Mouse (Mus musculus) splenic B cell, adult 2 months (primary cell): ENCODE measurements at regions not wholly inside any gene's neighbourhood (a gene's known extent, or its start where the extent isn't known, plus 50 kb on each side); places are given as distances from the start of the nearest gene placed in this dataset.
A peak's percentile ranks its signal among the peaks of the same experiment; 100 is the strongest.
"Not testable (repeated sequence)": the region's sequence is repeated elsewhere in the genome, so short reads cannot be mapped to it uniquely, and the experiment has no call there.

ENCODE experiments used
- DNase-seq: peaks from one replicate; pipeline ENCODE4 v3.0.0-alpha.2; 2011; ENCODE audit warnings: low read depth, low spot score
- H3K27me3 ChIP-seq: 2 replicates; pipeline ENCODE4 v1.6.1; 2012; ENCODE audit warnings: mild to moderate bottlenecking, low read length, moderate library complexity, mixed read lengths; ENCODE audit not compliant: control insufficient read depth, poor library complexity, insufficient read depth, severe bottlenecking
- H3K36me3 ChIP-seq: 2 replicates; pipeline ENCODE4 v1.6.1; 2012; ENCODE audit warnings: mild to moderate bottlenecking, low read length, moderate library complexity, mixed read lengths; ENCODE audit not compliant: control insufficient read depth, poor library complexity, insufficient read depth, severe bottlenecking

DNA sequence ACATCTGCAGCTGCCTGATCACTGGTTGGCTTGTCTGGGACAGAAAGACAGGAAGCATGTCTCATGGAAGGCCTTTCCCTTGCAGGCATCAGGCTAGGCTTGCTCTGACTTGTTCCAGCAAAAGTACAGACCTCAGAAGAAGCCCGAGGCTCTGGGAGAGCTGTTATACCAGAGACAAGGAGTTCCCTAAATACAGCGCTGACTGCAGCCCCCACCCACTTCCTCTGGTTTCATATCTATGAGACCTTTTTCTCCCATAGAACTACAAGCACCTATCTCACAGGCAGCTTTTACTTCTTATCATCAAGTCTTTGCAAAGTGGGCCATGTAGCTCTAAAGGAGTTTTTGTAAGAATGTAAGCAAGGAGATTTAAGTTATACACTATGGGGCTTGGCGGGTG lies 312.2 kb upstream of the Vmn1r3 start:
- not testable (repeated sequence) for DNase-seq, H3K36me3 ChIP-seq, H3K27me3 ChIP-seq

DNA sequence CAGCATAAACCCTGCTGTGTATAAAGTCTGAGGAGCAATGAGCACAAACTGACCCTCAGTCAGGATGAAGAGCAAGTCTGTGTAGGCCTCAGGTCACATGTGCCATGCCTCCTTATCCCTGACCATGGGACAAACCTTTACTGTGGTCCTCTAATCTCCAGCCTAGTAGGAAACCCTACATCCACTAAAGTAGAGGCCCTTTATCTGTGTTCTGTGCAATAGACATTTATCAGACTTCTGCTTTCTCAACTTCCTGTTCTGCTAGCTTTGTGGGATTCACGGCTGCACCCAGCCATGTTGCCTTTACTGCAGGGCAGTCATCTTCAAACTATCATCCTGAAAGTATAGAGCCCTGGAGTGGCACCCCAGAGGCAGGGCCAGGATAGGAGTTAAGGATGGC lies 310.8 kb upstream of the Vmn1r3 start:
- H3K36me3 ChIP-seq, DNase-seq, H3K27me3 ChIP-seq: not testable (repeated sequence)

DNA sequence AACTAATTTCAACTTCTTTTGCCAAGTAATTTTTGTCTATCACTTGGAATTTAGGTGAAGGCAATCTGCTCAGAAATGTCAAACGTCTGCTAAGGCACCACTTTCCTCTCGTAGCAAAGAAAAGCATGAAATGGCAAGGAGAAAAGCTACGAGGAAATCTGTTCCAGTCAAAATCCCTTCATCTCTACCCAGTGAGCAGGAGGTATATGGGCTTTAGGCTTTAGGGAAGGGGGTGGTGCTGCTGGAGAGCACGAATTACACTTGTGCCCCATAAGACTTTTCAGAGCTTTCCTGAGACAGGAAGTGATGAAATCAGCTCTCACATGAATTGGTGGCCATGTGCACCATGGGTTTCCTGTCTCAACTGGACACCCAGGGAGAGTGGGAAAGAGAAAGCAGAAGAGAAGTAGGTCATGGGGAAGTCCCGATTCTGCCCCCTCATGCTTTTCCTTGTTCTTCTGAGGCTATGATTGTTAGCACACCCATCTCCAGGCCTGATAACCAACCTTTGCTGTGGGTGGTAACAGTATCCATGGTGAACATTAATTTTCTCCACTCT lies 309.0 kb upstream of the Vmn1r3 start:
- H3K36me3 ChIP-seq, DNase-seq, H3K27me3 ChIP-seq: not testable (repeated sequence)

GRCm38 (mm10) chr4:3490901-3491300 lies 305.7 kb upstream of the Vmn1r3 start:
- not testable (repeated sequence) for H3K36me3 ChIP-seq, DNase-seq, H3K27me3 ChIP-seq

DNA sequence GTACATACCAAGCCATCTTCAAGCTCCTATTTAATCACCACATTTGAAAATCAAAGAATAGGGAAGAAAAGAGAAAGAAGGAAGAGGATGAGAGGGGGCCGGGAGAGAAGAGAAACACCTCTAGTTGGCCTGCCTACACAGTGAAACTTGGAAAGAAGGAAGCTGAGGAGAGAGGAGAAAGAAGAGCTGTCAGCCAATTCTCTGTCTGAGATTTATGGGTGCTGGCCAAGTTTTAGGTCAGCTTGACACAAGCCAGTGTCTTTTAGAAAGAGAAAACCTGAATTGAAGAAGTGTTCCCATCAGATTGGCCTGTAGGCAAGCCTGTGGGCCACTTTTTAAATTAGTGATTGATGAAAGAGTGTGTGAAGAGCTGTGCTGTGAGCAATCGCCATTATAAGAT lies 296.9 kb upstream of the Vmn1r3 start:
- Histone ChIP-seq H3K36me3 (no peaks in the 10 kb centered on the region), H3K27me3 (no peaks in the 10 kb centered on the region)
- DNase-seq, result no peak

- Histone ChIP-seq H3K36me3 (no peaks in the 10 kb centered on the region), H3K27me3 (no peaks in the 10 kb centered on the region)
- no peak for DNase-seq
These were observed 271.6 kb upstream of the Vmn1r3 start for GRCm38 (mm10) chr4:3456773-3457172.

- H3K27me3 ChIP-seq, H3K36me3 ChIP-seq: not testable (repeated sequence)
These were observed 252.2 kb upstream of the Vmn1r3 start for GRCm38 (mm10) chr4:3437380-3437779.

GRCm38 (mm10) chr4:3427968-3428367 lies 242.8 kb upstream of the Vmn1r3 start:
- no peaks in the 10 kb centered on the region for H3K36me3 ChIP-seq
- H3K27me3 ChIP-seq, result no peaks in the 10 kb centered on the region; the same call in 1 of the 2 replicates
- DNase-seq, result no peak

More at GRCm38 (mm10) chr4:3437380-3437779, 252.2 kb upstream of the Vmn1r3 start:
- DNase-seq, result not testable (repeated sequence)

GRCm38 (mm10) chr4:3419920-3420499 lies 234.9 kb upstream of the Vmn1r3 start:
- DNase-seq, result peak; percentile 41
- Histone ChIP-seq H3K27me3 (no peaks in the 10 kb centered on the region), H3K36me3 (no peaks in the 10 kb centered on the region)

DNA sequence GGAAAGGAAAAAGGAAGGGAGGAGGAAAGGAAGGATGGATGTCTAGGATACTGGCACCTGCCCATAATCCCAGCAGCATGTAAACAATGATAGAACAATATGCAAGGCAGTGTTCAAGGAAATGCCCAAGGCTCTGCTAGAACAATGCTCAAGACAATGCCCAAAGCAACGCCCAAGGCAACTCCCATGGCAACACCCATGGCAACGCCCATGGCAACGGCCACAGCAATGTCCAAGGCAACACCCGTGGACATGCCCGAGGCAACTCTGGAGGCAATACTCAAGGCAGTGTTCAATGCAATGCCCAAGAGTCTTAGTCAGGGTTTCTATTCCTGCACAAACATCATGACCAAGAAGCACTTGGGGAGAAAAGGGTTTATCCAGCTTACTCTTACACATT lies 231.5 kb upstream of the Vmn1r3 start:
- DNase-seq, result no peak
- no peaks in the 10 kb centered on the region for H3K27me3 ChIP-seq

DNA sequence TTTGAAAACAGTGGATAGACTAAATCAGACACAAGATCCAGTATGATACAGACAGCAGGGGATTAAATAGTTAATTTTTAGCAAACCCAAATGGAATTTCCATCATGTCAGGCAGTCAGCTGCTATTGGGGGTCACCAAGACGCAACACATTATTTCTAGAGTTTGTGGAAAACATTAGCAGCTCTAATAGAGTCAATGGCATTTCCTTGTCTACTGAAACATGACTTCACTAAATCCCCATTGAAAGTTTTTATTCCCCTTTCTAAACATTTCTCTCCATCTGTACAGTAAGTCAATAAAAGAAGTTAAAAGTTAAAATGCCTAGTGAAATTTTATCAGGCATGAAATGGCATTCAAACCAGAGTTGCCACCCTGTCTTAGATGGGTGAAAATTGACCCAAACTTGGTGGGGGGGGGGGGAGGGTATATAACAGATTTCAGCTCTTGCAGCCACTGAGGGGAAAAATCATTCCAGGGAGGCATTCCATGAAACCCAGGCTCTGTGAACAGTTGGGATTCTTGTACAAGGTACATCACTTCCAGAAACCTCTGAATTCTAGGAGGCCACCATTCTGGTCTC lies 229.4 kb upstream of the Vmn1r3 start:
- H3K27me3 ChIP-seq, H3K36me3 ChIP-seq, DNase-seq: not testable (repeated sequence)

More for the DNA sequence above, 231.5 kb upstream of the Vmn1r3 start:
- H3K36me3 ChIP-seq, result no peaks in the 10 kb centered on the region

- Histone ChIP-seq H3K36me3 (no peaks in the 10 kb centered on the region), H3K27me3 (no peaks in the 10 kb centered on the region)
- DNase-seq, result no peak
These were observed 228.6 kb upstream of the Vmn1r3 start for GRCm38 (mm10) chr4:3413493-3414441.

GRCm38 (mm10) chr4:3412323-3412722 lies 227.2 kb upstream of the Vmn1r3 start:
- DNase-seq, H3K36me3 ChIP-seq, H3K27me3 ChIP-seq: not testable (repeated sequence)

- not testable (repeated sequence) for DNase-seq, H3K27me3 ChIP-seq, H3K36me3 ChIP-seq
These were observed 217.7 kb upstream of the Vmn1r3 start for GRCm38 (mm10) chr4:3402856-3403255.

- DNase-seq, H3K36me3 ChIP-seq, H3K27me3 ChIP-seq: not testable (repeated sequence)
These were observed 216.6 kb upstream of the Vmn1r3 start for GRCm38 (mm10) chr4:3401766-3402165.
